Mouse (Mus musculus) neural tube, embryonic 12.5 days (tissue): ENCODE measurements around the gene Tmem242. TPM values are rescaled to one million over a fixed set of nuclear protein-coding genes. Genes with fewer than 3 reads are reported as not detected.
A peak's percentile ranks its signal among the peaks of the same experiment; 100 is the strongest.

Experiments
- ATAC-seq: fragments of 200-750 bp; cut with Nextera tagmentation; 2 replicates; pipeline ENCODE4 v1.8.0; 2017; ENCODE audit warnings: low read depth, mild to moderate bottlenecking, moderate TSS enrichment, moderate library complexity; ENCODE audit not compliant: low FRiP score
- H3K27ac ChIP-seq: fragments of 300-500 bp; sonication (generic); 2 replicates; pipeline ENCODE4 v1.5.1; 2016
- H3K27me3 ChIP-seq: fragments of 300-500 bp; sonication (generic); replicated peaks from 2 replicates; pipeline ENCODE4 v1.6.1; 2016; ENCODE audit warnings: mild to moderate bottlenecking
- H3K36me3 ChIP-seq: fragments of 300-500 bp; sonication (generic); 2 replicates; pipeline ENCODE4 v1.6.1; 2016; ENCODE audit warnings: mild to moderate bottlenecking
- H3K4me1 ChIP-seq: fragments of 300-500 bp; sonication (generic); 2 replicates; pipeline ENCODE4 v1.6.1; 2016
- H3K4me2 ChIP-seq: fragments of 300-500 bp; sonication (generic); replicated peaks from 2 replicates; pipeline ENCODE4 v1.6.1; 2016; ENCODE audit warnings: mild to moderate bottlenecking
- H3K4me3 ChIP-seq: fragments of 300-500 bp; sonication (generic); 2 replicates; pipeline ENCODE4 v1.5.1; 2016
- H3K9ac ChIP-seq: fragments of 300-500 bp; sonication (generic); 2 replicates; pipeline ENCODE4 v1.6.1; 2016; ENCODE audit warnings: mild to moderate bottlenecking
- H3K9me3 ChIP-seq: fragments of 300-500 bp; sonication (generic); 2 replicates; pipeline ENCODE4 v1.6.1; 2016; ENCODE audit warnings: mild to moderate bottlenecking
- WGBS: fragments of 180-500 bp; shearing (Covaris S2); methylation state at CpG from one replicate; pipeline ENCODE4 v1.1.7; 2016; 5-methylcytosine and 5-hydroxymethylcytosine counted together
- microRNA-seq: library from miRNA; unstranded; fragments of <30 nt; microRNA quantifications from one replicate; pipeline ENCODE4, GENCODE M21; 2017
- polyA plus RNA-seq: library from polyadenylated mRNA; unstranded; fragments of >200 nt; fragmentation: Nextera tagmentation; extraction: Ambion mirVana; gene quantifications from 2 replicates; pipeline ENCODE4 v1.2.1, GENCODE M21; 2016

The Tmem242 gene
- polyA plus RNA-seq, 1 experiment from 2014 or later = 106 TPM

DNA sequence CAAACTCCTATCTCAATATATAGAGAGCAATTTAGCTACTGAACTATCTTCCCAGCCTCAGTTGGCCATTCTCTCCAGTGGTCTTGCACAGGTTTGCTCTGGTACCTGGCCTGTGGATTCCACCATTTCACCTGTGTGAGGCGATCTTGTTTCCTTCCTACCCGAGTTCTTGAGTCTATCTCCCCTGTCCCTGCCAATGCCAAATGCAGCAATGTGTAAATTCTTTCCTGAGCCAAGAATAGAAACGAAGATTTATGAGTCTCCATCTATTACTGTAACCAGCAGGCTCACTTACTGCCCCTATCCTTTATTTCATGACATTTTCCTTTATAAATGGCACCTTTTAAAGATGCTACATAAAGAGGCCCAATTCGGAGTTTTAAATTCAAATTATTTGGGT is 69.0 kb downstream of the Tmem242 start:
- no peak overlapping the region for H3K9ac ChIP-seq
- H3K27me3 ChIP-seq = no peaks in the 10 kb centered on the region
- no peak overlapping the region for H3K27ac ChIP-seq
- WGBS = 63% methylated on average over 4 of the region's 4 CpGs
- no peaks in the 10 kb centered on the region for H3K9me3 ChIP-seq
- no peak for ATAC-seq
- no peaks in the 10 kb centered on the region for H3K36me3 ChIP-seq
- no peak overlapping the region for H3K4me2 ChIP-seq
- H3K4me1 ChIP-seq = peaks cover 16% of the 10 kb centered on the region
- no peak overlapping the region for H3K4me3 ChIP-seq

DNA sequence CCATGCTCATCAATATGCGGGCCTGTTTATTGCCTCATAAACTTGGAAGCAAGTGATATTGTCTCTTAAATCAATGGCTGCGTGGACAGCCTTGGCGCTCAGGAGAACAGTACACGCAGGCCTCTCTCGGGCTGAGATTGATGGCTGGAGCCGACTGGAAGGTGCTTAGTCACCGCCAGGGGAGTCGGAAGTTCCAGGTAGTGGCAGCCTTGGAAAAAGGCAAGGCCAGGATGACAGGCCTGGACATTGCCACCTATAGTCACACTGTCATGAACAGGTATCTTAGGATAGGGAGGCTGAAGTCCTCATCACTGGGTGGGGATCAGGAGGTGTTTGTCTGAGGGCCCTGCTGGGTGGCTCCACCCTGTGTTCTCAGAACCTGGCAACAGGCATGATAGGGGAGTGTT is 74.1 kb downstream of the Tmem242 start:
- WGBS = 26% methylated on average over 8 of the region's 8 CpGs
- H3K4me3 ChIP-seq = no peak overlapping the region
- peak; percentile 64 for ATAC-seq
- no peaks in the 10 kb centered on the region for H3K36me3 ChIP-seq
- no peak overlapping the region; the same call in 1 of the 2 replicates for H3K27ac ChIP-seq
- peaks cover 29% of the 10 kb centered on the region for H3K4me1 ChIP-seq
- H3K4me2 ChIP-seq = no peak overlapping the region
- no peak overlapping the region for H3K9ac ChIP-seq
- H3K9me3 ChIP-seq = no peaks in the 10 kb centered on the region
- H3K27me3 ChIP-seq = no peaks in the 10 kb centered on the region

Small RNAs within 50 kb of the gene (microRNA-seq; reads per million reads assigned to microRNA genes)
- gene Gm22475 = not detected

Other genes with a start within 250 kb of the Tmem242 start
- not detected in 2 replicates for gene Ldhal6b, start 21.5 kb downstream of the Tmem242 start, polyA plus RNA-seq
- 7.0 and 7.2 TPM in 2 replicates for gene Zdhhc14, start 52.3 kb upstream of the Tmem242 start, polyA plus RNA-seq